Comparison of ENCODE assay signal across 8 mouse cellular contexts in genomic region chr8:13254019-13254418, GRCm38 (mm10). TPM values are rescaled to one million over a fixed set of nuclear protein-coding genes. Genes with fewer than 3 reads are reported as not detected.
DNase-seq lines count a peak whose midpoint lies in the region; ATAC-seq and TF ChIP-seq lines count a peak whose summit lies in the region.

Gene Adprhl1 (minus strand): TSS chr8:13254162.

- 44% methylated on average over 8 of the region's 8 CpGs for WGBS in hindbrain, embryonic 12.5 days

- CTCF ChIA-PET in Patski (lab: Charles Lee), result interaction anchor here (0.9 to 1.5 kb wide), 2 partner anchors 9 to 12 kb away, joined by 3 read pairs; no protein-coding TSS in a partner anchor

- H3K9ac ChIP-seq in hindbrain, embryonic 12.5 days, result no peak within 1 kb of the TSS

- POLR2A ChIA-PET in Patski (lab: Charles Lee), result no interaction called here

- no peaks in the 10 kb centered on the region for H3K4me1 ChIP-seq in hindbrain, embryonic 12.5 days

- H3K4me2 ChIP-seq in hindbrain, embryonic 12.5 days (replicated peaks), result no peak within 1 kb of the TSS

- in situ Hi-C loops in Patski (cut with MboI; ENCODE audit: low pct_unique_long_range_greater_than_20kb), result no loop called here

- peak; percentile 49 for ATAC-seq in Patski
- ATAC-seq in hindbrain, embryonic 12.5 days (ENCODE audit: low FRiP score), result peak; percentile 54

- no peak for TF ChIP-seq CTCF in Patski (IDR thresholded peaks at IDR 0.05)

- peaks cover 12% of the 10 kb centered on the region for H3K27me3 ChIP-seq in Patski
- no peaks in the 10 kb centered on the region; the same call in 1 of the 2 replicates for H3K27me3 ChIP-seq in hindbrain, embryonic 12.5 days

- H3K9me3 ChIP-seq in hindbrain, embryonic 12.5 days (replicated peaks), result no peaks in the 10 kb centered on the region

- H3K36me3 ChIP-seq in hindbrain, embryonic 12.5 days, result peaks cover 34% of the 10 kb centered on the region

- no peak for DNase-seq in Patski (ENCODE audit: low read depth, low spot score)
- peak; percentile 70 for DNase-seq in cerebellum, adult 9-11 months
- peak; percentile 60 to 67 for DNase-seq in frontal cortex, postnatal 10 days (ENCODE audit: low spot score in 2 of 2)
- DNase-seq in layer of hippocampus, postnatal 14 days (ENCODE audit: low spot score in 2 of 2), result peak; percentile 71 to 82
- peak; percentile 75 for DNase-seq in lung, postnatal 25 days (ENCODE audit: low spot score)
- peak; percentile 66 for DNase-seq in retina, postnatal 1 day
- peak; percentile 87 for DNase-seq in thymus, postnatal 4 days

- no peak within 1 kb of the TSS for H3K4me3 ChIP-seq in hindbrain, embryonic 12.5 days

- H3K27ac ChIP-seq in hindbrain, embryonic 12.5 days, result no peak within 1 kb of the TSS

RNA-seq across cellular contexts. Expression of gene Adprhl1, which starts in this region (rescaled TPM):
- polyA plus RNA-seq in Patski (2021), result 0.04 TPM
- polyA plus RNA-seq in hindbrain, embryonic 12.5 days (2016; fragmentation: Nextera tagmentation; extraction: Ambion mirVana), result 0.25 and 0.40 TPM in 2 replicates
- total RNA-seq in layer of hippocampus, postnatal 14 days (2021), result 1 to 10 TPM; 1.5 to 1.6 TPM

Comparison
In these comparisons a context has a peak if more than half of its experiments do, and no peak if none do; other contexts are left out.
1. Peak in ATAC-seq in Patski; RNA of the gene not detected or under 1 TPM.
2. Peak in ATAC-seq in hindbrain, embryonic 12.5 days; RNA of the gene not detected or under 1 TPM.